Mouse (Mus musculus) liver, embryonic 13.5 days (tissue): ENCODE results near the gene Myod1. TPM values are rescaled to one million over a fixed set of nuclear protein-coding genes. Genes with fewer than 3 reads are reported as not detected.

Experiments
- ATAC-seq: fragments of 200-750 bp; cut with Nextera tagmentation; 2 replicates; pipeline ENCODE4 v1.8.0; 2017; ENCODE audit warnings: low read depth, mild to moderate bottlenecking, moderate number of reproducible peaks, moderate library complexity
- DNase-seq: peaks from one replicate; pipeline ENCODE4 v3.0.0; 2022
- H3K27ac ChIP-seq: fragments of 300-500 bp; sonication (generic); 2 replicates; pipeline ENCODE4 v1.5.1; 2015; ENCODE audit warnings: moderate library complexity, mild to moderate bottlenecking, inconsistent platforms
- H3K27me3 ChIP-seq: fragments of 300-500 bp; sonication (generic); 2 replicates; pipeline ENCODE4 v1.6.1; 2015; ENCODE audit warnings: mild to moderate bottlenecking, inconsistent platforms
- H3K36me3 ChIP-seq: fragments of 300-500 bp; sonication (generic); 2 replicates; pipeline ENCODE4 v1.6.1; 2015; ENCODE audit warnings: mild to moderate bottlenecking, inconsistent platforms
- H3K4me1 ChIP-seq: fragments of 300-500 bp; sonication (generic); replicated peaks from 2 replicates; pipeline ENCODE4 v1.6.1; 2015; ENCODE audit warnings: inconsistent platforms
- H3K4me2 ChIP-seq: fragments of 300-500 bp; sonication (generic); 2 replicates; pipeline ENCODE4 v1.6.1; 2015; ENCODE audit warnings: inconsistent platforms, mild to moderate bottlenecking, moderate library complexity
- H3K4me3 ChIP-seq: fragments of 300-500 bp; sonication (generic); replicated peaks from 2 replicates; pipeline ENCODE4 v1.5.1; 2015; ENCODE audit warnings: mild to moderate bottlenecking, inconsistent platforms
- H3K9ac ChIP-seq: fragments of 300-500 bp; sonication (generic); 2 replicates; pipeline ENCODE4 v1.6.1; 2015; ENCODE audit warnings: mild to moderate bottlenecking, inconsistent platforms
- H3K9me3 ChIP-seq: fragments of 300-500 bp; sonication (generic); replicated peaks from 2 replicates; pipeline ENCODE4 v1.6.1; 2016; ENCODE audit warnings: inconsistent platforms
- WGBS: fragments of 180-500 bp; shearing (Covaris S2); methylation state at CpG from one replicate; pipeline ENCODE4 v1.1.7; 2015; ENCODE audit not compliant: insufficient replicate concordance; 5-methylcytosine and 5-hydroxymethylcytosine counted together
- polyA plus RNA-seq: library from polyadenylated mRNA; unstranded; fragments of >200 nt; fragmentation: Nextera tagmentation; extraction: Ambion mirVana; gene quantifications from 2 replicates; pipeline ENCODE4 v1.2.1, GENCODE M21; 2015

Gene Myod1
- polyA plus RNA-seq, 1 experiment from 2014 or later: 1.2 TPM

GRCm38 (mm10) chr7:46401371-46402180, 25.3 kb downstream of the Myod1 start:
- Histone ChIP-seq H3K4me3 (no peak overlapping the region), H3K36me3 (no peaks in the 10 kb centered on the region), H3K9ac (no peak overlapping the region), H3K9me3 (no peaks in the 10 kb centered on the region), H3K4me1 (no peaks in the 10 kb centered on the region; the same call in 1 of the 2 replicates), H3K4me2 (no peak overlapping the region), H3K27ac (no peak overlapping the region), H3K27me3 (peaks cover 38% of the 10 kb centered on the region)
- ATAC-seq (no peak), DNase-seq (no peak)
- 50% methylated on average over 3 of the region's 3 CpGs for WGBS

- no peak for ATAC-seq
- 64% methylated on average over 15 of the region's 15 CpGs for WGBS
- H3K36me3 ChIP-seq: no peaks in the 10 kb centered on the region
Measured at GRCm38 (mm10) chr7:46403616-46404485, 27.6 kb downstream of the Myod1 start.

GRCm38 (mm10) chr7:46404756-46405155, 28.5 kb downstream of the Myod1 start:
- Histone ChIP-seq H3K27me3 (peaks cover 7% of the 10 kb centered on the region), H3K27ac (no peak overlapping the region)
- 65% methylated on average over 7 of the region's 7 CpGs for WGBS

More at GRCm38 (mm10) chr7:46403616-46404485, 27.6 kb downstream of the Myod1 start:
- no peak overlapping the region for H3K4me2 ChIP-seq
- H3K9ac ChIP-seq: no peak overlapping the region
- H3K27ac ChIP-seq: no peak overlapping the region
- H3K4me3 ChIP-seq: no peak overlapping the region
- H3K27me3 ChIP-seq: peaks cover 16% of the 10 kb centered on the region
- DNase-seq: no peak
- no peaks in the 10 kb centered on the region for H3K4me1 ChIP-seq
- no peaks in the 10 kb centered on the region for H3K9me3 ChIP-seq

GRCm38 (mm10) chr7:46408606-46409005, 32.3 kb downstream of the Myod1 start:
- H3K4me1 ChIP-seq: no peaks in the 10 kb centered on the region
- no peak for DNase-seq
- H3K27ac ChIP-seq: no peak overlapping the region
- WGBS: 71% methylated on average over 9 of the region's 9 CpGs
- ATAC-seq: no peak
- no peak overlapping the region for H3K9ac ChIP-seq
- no peak overlapping the region for H3K4me2 ChIP-seq
- no peaks in the 10 kb centered on the region for H3K9me3 ChIP-seq
- no peak overlapping the region for H3K4me3 ChIP-seq
- H3K27me3 ChIP-seq: no peaks in the 10 kb centered on the region
- H3K36me3 ChIP-seq: no peaks in the 10 kb centered on the region

More at GRCm38 (mm10) chr7:46404756-46405155, 28.5 kb downstream of the Myod1 start:
- no peak for ATAC-seq
- Histone ChIP-seq H3K9ac (no peak overlapping the region), H3K4me1 (no peaks in the 10 kb centered on the region), H3K36me3 (no peaks in the 10 kb centered on the region), H3K4me3 (no peak overlapping the region), H3K9me3 (no peaks in the 10 kb centered on the region), H3K4me2 (no peak overlapping the region)
- no peak for DNase-seq

- H3K36me3 ChIP-seq: no peaks in the 10 kb centered on the region
- H3K4me2 ChIP-seq: no peak overlapping the region
- H3K9ac ChIP-seq: no peak overlapping the region
- no peak for ATAC-seq
- no peaks in the 10 kb centered on the region for H3K27me3 ChIP-seq
- no peaks in the 10 kb centered on the region for H3K4me1 ChIP-seq
- no peak overlapping the region for H3K27ac ChIP-seq
- WGBS: 29% methylated on average over 12 of the region's 12 CpGs
- no peak for DNase-seq
- no peaks in the 10 kb centered on the region for H3K9me3 ChIP-seq
- no peak overlapping the region for H3K4me3 ChIP-seq
Measured at GRCm38 (mm10) chr7:46409204-46409789, 33.0 kb downstream of the Myod1 start.

- WGBS: 63% methylated on average over 6 of the region's 6 CpGs
- H3K36me3 ChIP-seq: no peaks in the 10 kb centered on the region
- no peaks in the 10 kb centered on the region for H3K9me3 ChIP-seq
- H3K9ac ChIP-seq: no peak overlapping the region
- H3K4me2 ChIP-seq: no peak overlapping the region
- H3K27me3 ChIP-seq: no peaks in the 10 kb centered on the region
- H3K4me1 ChIP-seq: no peaks in the 10 kb centered on the region
- no peak for ATAC-seq
- H3K27ac ChIP-seq: no peak overlapping the region
- DNase-seq: no peak
- H3K4me3 ChIP-seq: no peak overlapping the region
Measured at GRCm38 (mm10) chr7:46410727-46411126, 34.5 kb downstream of the Myod1 start.

GRCm38 (mm10) chr7:46412823-46413222, 36.5 kb downstream of the Myod1 start:
- DNase-seq (no peak), ATAC-seq (no peak)
- no peak overlapping the region for H3K9ac ChIP-seq
- 57% methylated on average over 5 of the region's 5 CpGs for WGBS
- no peaks in the 10 kb centered on the region for H3K27me3 ChIP-seq
- no peaks in the 10 kb centered on the region for H3K4me1 ChIP-seq
- H3K27ac ChIP-seq: no peak overlapping the region
- no peaks in the 10 kb centered on the region for H3K9me3 ChIP-seq
- no peaks in the 10 kb centered on the region for H3K36me3 ChIP-seq
- H3K4me2 ChIP-seq: no peak overlapping the region
- H3K4me3 ChIP-seq: no peak overlapping the region

- Histone ChIP-seq H3K27me3 (no peaks in the 10 kb centered on the region), H3K9me3 (no peaks in the 10 kb centered on the region), H3K4me1 (no peaks in the 10 kb centered on the region), H3K9ac (no peak overlapping the region), H3K4me2 (no peak overlapping the region), H3K27ac (no peak overlapping the region), H3K36me3 (no peaks in the 10 kb centered on the region), H3K4me3 (no peak overlapping the region)
- DNase-seq (no peak), ATAC-seq (no peak)
- WGBS: 50% methylated on average over 6 of the region's 6 CpGs
Measured at GRCm38 (mm10) chr7:46413959-46414725, 37.9 kb downstream of the Myod1 start.

- H3K9me3 ChIP-seq: no peaks in the 10 kb centered on the region
- 60% methylated on average over 14 of the region's 14 CpGs for WGBS
- DNase-seq: no peak
- no peak overlapping the region for H3K4me2 ChIP-seq
- no peaks in the 10 kb centered on the region for H3K36me3 ChIP-seq
- ATAC-seq: no peak
- H3K27me3 ChIP-seq: no peaks in the 10 kb centered on the region
- H3K9ac ChIP-seq: no peak overlapping the region
- H3K27ac ChIP-seq: no peak overlapping the region
- no peak overlapping the region for H3K4me3 ChIP-seq
- no peaks in the 10 kb centered on the region for H3K4me1 ChIP-seq
Measured at GRCm38 (mm10) chr7:46415818-46416425, 39.6 kb downstream of the Myod1 start.

- Histone ChIP-seq H3K9ac (no peak overlapping the region), H3K27me3 (no peaks in the 10 kb centered on the region), H3K27ac (no peak overlapping the region), H3K4me3 (no peak overlapping the region), H3K4me1 (no peaks in the 10 kb centered on the region), H3K9me3 (no peaks in the 10 kb centered on the region), H3K4me2 (no peak overlapping the region), H3K36me3 (no peaks in the 10 kb centered on the region)
- no peak for ATAC-seq
- 55% methylated on average over 7 of the region's 7 CpGs for WGBS
- no peak for DNase-seq
Measured at GRCm38 (mm10) chr7:46417467-46417866, 41.2 kb downstream of the Myod1 start.
